Mouse (Mus musculus) olfactory bulb, adult 2 months (tissue): ENCODE results near the gene Wdr18. TPM values are rescaled to one million over a fixed set of nuclear protein-coding genes. Genes with fewer than 3 reads are reported as not detected.

Experiments
- H3K27ac ChIP-seq: fragments of 200-500 bp; 2 replicates; pipeline ENCODE4 v1.5.1; 2012; ENCODE audit warnings: low read depth, low read length; ENCODE audit not compliant: insufficient read depth
- H3K4me1 ChIP-seq: fragments of 200-500 bp; 2 replicates; pipeline ENCODE4 v1.6.1; 2012; ENCODE audit warnings: low read length; ENCODE audit not compliant: control insufficient read depth, insufficient read depth
- H3K4me3 ChIP-seq: fragments of 200-500 bp; 2 replicates; pipeline ENCODE4 v1.5.1; 2012; ENCODE audit warnings: mild to moderate bottlenecking, low read depth, low read length, moderate library complexity; ENCODE audit not compliant: insufficient read depth
- CTCF ChIP-seq: fragments of 200-500 bp; IDR thresholded peaks from 2 replicates; pipeline ENCODE4 v1.5.1; 2012; ENCODE audit warnings: low read depth, mild to moderate bottlenecking, low read length, moderate library complexity; ENCODE audit not compliant: insufficient read depth
- POLR2A ChIP-seq: fragments of 200-500 bp; IDR thresholded peaks from 2 replicates; pipeline ENCODE4 v1.6.1; 2012; ENCODE audit warnings: mild to moderate bottlenecking, low read depth, low read length, moderate library complexity; ENCODE audit not compliant: insufficient read depth
- WGBS: fragments of 180-500 bp; shearing (Covaris S2); methylation state at CpG from one replicate; pipeline ENCODE4 v1.1.7; 2018; 5-methylcytosine and 5-hydroxymethylcytosine counted together
- polyA plus RNA-seq: library from polyadenylated mRNA; stranded (reverse); fragments of >200 nt; gene quantifications from 2 replicates; pipeline ENCODE4 v1.2.4, GENCODE M21; 2012; ENCODE audit warnings: low replicate concordance; ENCODE audit not compliant: missing spikeins, insufficient read depth, insufficient read length

Wdr18 gene
- polyA plus RNA-seq, 1 experiment = not detected

GRCm38 (mm10) chr10:79987771-79988505 is 28.0 kb downstream of the Wdr18 start:
- TF ChIP-seq POLR2A (no peak), CTCF (no peak)
- peaks cover 27% of the 10 kb centered on the region for H3K4me1 ChIP-seq
- H3K27ac ChIP-seq = no peak overlapping the region
- peak overlapping the region; percentile 38 for H3K4me3 ChIP-seq
- 19% methylated on average over 27 of the region's 27 CpGs for WGBS

GRCm38 (mm10) chr10:79988506-79989271 is 28.7 kb downstream of the Wdr18 start, which contains the start of gene Cnn2:
Gene Cnn2 (plus strand): TSS chr10:79988584.
- H3K4me1 ChIP-seq = peaks cover 20% of the 10 kb centered on the region
- H3K27ac ChIP-seq = no peak within 1 kb of the TSS
- TF ChIP-seq CTCF (no peak), POLR2A (no peak)
- H3K4me3 ChIP-seq = peak within 1 kb of the TSS; percentile 38
- 2% methylated on average over 59 of the region's 59 CpGs for WGBS

GRCm38 (mm10) chr10:79989272-79989786 is 29.4 kb downstream of the Wdr18 start:
- H3K4me1 ChIP-seq = peaks cover 20% of the 10 kb centered on the region
- H3K27ac ChIP-seq = no peak overlapping the region
- WGBS = 39% methylated on average over 8 of the region's 8 CpGs
- H3K4me3 ChIP-seq = peak overlapping the region; percentile 38; the same call in 1 of the 2 replicates
- TF ChIP-seq POLR2A (no peak), CTCF (no peak)

- WGBS = 28% methylated on average over 15 of the region's 15 CpGs
- TF ChIP-seq CTCF (no peak), POLR2A (no peak)
- no peak overlapping the region for H3K4me3 ChIP-seq
Observed at GRCm38 (mm10) chr10:79989870-79990269, 29.9 kb downstream of the Wdr18 start.

GRCm38 (mm10) chr10:79991099-79991498 is 31.1 kb downstream of the Wdr18 start:
- no peak overlapping the region for H3K27ac ChIP-seq
- H3K4me1 ChIP-seq = peaks cover 21% of the 10 kb centered on the region
- TF ChIP-seq CTCF (no peak), POLR2A (no peak)
- 59% methylated on average over 12 of the region's 12 CpGs for WGBS
- H3K4me3 ChIP-seq = no peak overlapping the region

More at GRCm38 (mm10) chr10:79989870-79990269, 29.9 kb downstream of the Wdr18 start:
- H3K27ac ChIP-seq = no peak overlapping the region
- peaks cover 20% of the 10 kb centered on the region for H3K4me1 ChIP-seq

- H3K4me3 ChIP-seq = no peak overlapping the region
- TF ChIP-seq CTCF (no peak), POLR2A (no peak)
- no peak overlapping the region for H3K27ac ChIP-seq
- 93% methylated on average over 6 of the region's 6 CpGs for WGBS
- H3K4me1 ChIP-seq = peaks cover 19% of the 10 kb centered on the region
Observed at GRCm38 (mm10) chr10:79991548-79991947, 31.6 kb downstream of the Wdr18 start.

GRCm38 (mm10) chr10:79994397-79995115 is 34.6 kb downstream of the Wdr18 start:
- Histone ChIP-seq H3K4me1 (peaks cover 16% of the 10 kb centered on the region), H3K4me3 (no peak overlapping the region), H3K27ac (no peak overlapping the region)
- TF ChIP-seq POLR2A (no peak), CTCF (no peak)
- 63% methylated on average over 16 of the region's 16 CpGs for WGBS

GRCm38 (mm10) chr10:79995636-79996035 is 35.7 kb downstream of the Wdr18 start:
- no peak overlapping the region for H3K27ac ChIP-seq
- TF ChIP-seq CTCF (no peak), POLR2A (no peak)
- H3K4me3 ChIP-seq = no peak overlapping the region
- H3K4me1 ChIP-seq = peaks cover 16% of the 10 kb centered on the region
- WGBS = 74% methylated on average over 1 of the region's 1 CpGs
